Comparison of ENCODE assay signal across 14 mouse cellular contexts in the genomic region with DNA sequence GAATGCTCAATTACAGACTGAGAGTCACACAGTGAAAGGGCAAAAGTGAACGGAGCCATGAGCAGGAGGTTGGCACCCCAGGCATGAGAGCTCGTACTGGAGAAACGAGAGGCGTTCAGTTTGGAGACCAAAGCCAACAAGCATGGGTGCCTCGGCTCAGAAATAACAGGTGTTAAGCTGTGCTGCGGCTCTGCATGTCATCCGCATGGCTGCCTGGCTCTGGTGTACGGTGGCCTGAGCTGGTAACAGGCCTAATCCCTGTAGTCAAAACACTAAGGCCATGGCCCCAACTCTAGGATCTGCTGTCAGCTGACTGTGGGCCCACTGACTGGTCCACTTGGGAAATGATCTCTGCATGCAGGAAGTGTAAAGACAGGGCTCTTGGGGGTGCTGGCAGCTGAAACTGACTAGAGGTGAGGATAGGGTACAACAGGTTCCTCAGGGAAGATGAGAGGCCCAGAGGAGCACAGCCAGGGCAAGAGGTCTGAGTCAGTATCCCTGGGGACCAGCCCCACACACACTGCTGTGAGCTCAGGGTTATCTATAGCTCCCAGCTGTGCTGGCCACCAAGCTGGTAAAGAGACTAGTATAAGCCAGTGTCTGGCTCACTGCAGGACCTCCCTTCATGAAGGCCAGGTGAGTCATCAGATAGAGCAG. TPM values are rescaled to one million over a fixed set of nuclear protein-coding genes. Genes with fewer than 3 reads are reported as not detected.
A peak's percentile ranks its signal among the peaks of the same experiment; 100 is the strongest.
DNase-seq lines count a peak whose midpoint lies in the region; ATAC-seq and TF ChIP-seq lines count a peak whose summit lies in the region.
"Had no signal": no experiment of that assay in that cellular context is flagged by ENCODE, and none has a peak within 500 bp of the region (broad histone marks: within the 10 kb centered on the region; RNA-seq: fewer than 3 reads in every experiment).

No protein-coding gene starts in this region.

- DNase-seq in embryonic facial prominence, embryonic 10.5 days (ENCODE audit: low spot score) = no peak
- peak; percentile 31 for DNase-seq in embryonic facial prominence, embryonic 14.5 days (ENCODE audit: low spot score)
- no peak for DNase-seq in retina, embryonic 14.5 days (ENCODE audit: low spot score)
- DNase-seq in thymus, postnatal 36 days = no peak
- no peak for DNase-seq in neural tube, embryonic 10.5 days (ENCODE audit: extremely low spot score, low spot score)
- DNase-seq: adrenal gland, postnatal 25 days; heart, adult 2 months; kidney, adult 2 months; kidney, postnatal 4 days; right cerebral cortex, postnatal 14 days had no signal

- H3K36me3 ChIP-seq in embryonic facial prominence, embryonic 13.5 days = no peaks in the 10 kb centered on the region
- no peaks in the 10 kb centered on the region for H3K36me3 ChIP-seq in embryonic facial prominence, embryonic 10.5 days (replicated peaks)
- H3K36me3 ChIP-seq in C2C12 (ENCODE audit: control insufficient read depth, insufficient read depth) = peaks cover 17% of the 10 kb centered on the region
- H3K36me3 ChIP-seq in embryonic facial prominence, embryonic 14.5 days (ENCODE audit: control insufficient read depth, insufficient read depth, low read length) = no peaks in the 10 kb centered on the region
- 0 out of 2 replicates have a peak, but pooled peaks cover 4% of the 10 kb centered on the region for H3K36me3 ChIP-seq in limb, embryonic 15.5 days

- TF ChIP-seq CTCF in C2C12 (IDR thresholded peaks at IDR 0.05; ENCODE audit: control insufficient read depth, insufficient read depth, insufficient read length) = no peak

- H3K79me2 ChIP-seq in C2C12 (ENCODE audit: control insufficient read depth, insufficient read depth) = peaks cover 32% of the 10 kb centered on the region

- no peak overlapping the region for H3K4me3 ChIP-seq in embryonic facial prominence, embryonic 13.5 days
- H3K4me3 ChIP-seq in embryonic facial prominence, embryonic 10.5 days = no peak overlapping the region
- no peak overlapping the region for H3K4me3 ChIP-seq in C2C12 (ENCODE audit: insufficient read depth, poor library complexity, severe bottlenecking)
- H3K4me3 ChIP-seq in embryonic facial prominence, embryonic 14.5 days (ENCODE audit: low read depth, low read length) = no peak overlapping the region
- no peak overlapping the region for H3K4me3 ChIP-seq in limb, embryonic 15.5 days
- H3K4me3 ChIP-seq: heart, adult 2 months had no signal

- H3K4me2 ChIP-seq in embryonic facial prominence, embryonic 13.5 days = no peak overlapping the region
- H3K4me2 ChIP-seq in embryonic facial prominence, embryonic 14.5 days (ENCODE audit: low read depth, low read length) = no peak overlapping the region
- H3K4me2 ChIP-seq in limb, embryonic 15.5 days = no peak overlapping the region

- H3K9ac ChIP-seq in embryonic facial prominence, embryonic 13.5 days = no peak overlapping the region
- H3K9ac ChIP-seq in embryonic facial prominence, embryonic 14.5 days (ENCODE audit: low read depth, low read length) = no peak overlapping the region
- no peak overlapping the region for H3K9ac ChIP-seq in limb, embryonic 15.5 days

- no peaks in the 10 kb centered on the region for H3K9me3 ChIP-seq in embryonic facial prominence, embryonic 13.5 days
- no peaks in the 10 kb centered on the region for H3K9me3 ChIP-seq in embryonic facial prominence, embryonic 10.5 days
- H3K9me3 ChIP-seq in embryonic facial prominence, embryonic 14.5 days (ENCODE audit: control insufficient read depth, low read length) = no peaks in the 10 kb centered on the region
- H3K9me3 ChIP-seq in limb, embryonic 15.5 days = no peaks in the 10 kb centered on the region

- H3K79me3 ChIP-seq in C2C12 (ENCODE audit: low read depth) = peaks cover 5% of the 10 kb centered on the region

- H3K27ac ChIP-seq in embryonic facial prominence, embryonic 13.5 days = no peak overlapping the region
- no peak overlapping the region for H3K27ac ChIP-seq in embryonic facial prominence, embryonic 10.5 days (replicated peaks)
- H3K27ac ChIP-seq in embryonic facial prominence, embryonic 14.5 days (replicated peaks; ENCODE audit: low read depth, low read length) = no peak overlapping the region
- no peak overlapping the region for H3K27ac ChIP-seq in limb, embryonic 15.5 days

- no peak overlapping the region for H3ac ChIP-seq in C2C12 (ENCODE audit: control insufficient read depth, insufficient read length, low read depth)

- 83% methylated on average over 8 of the region's 8 CpGs for WGBS in embryonic facial prominence, embryonic 13.5 days
- WGBS in embryonic facial prominence, embryonic 10.5 days = 79% methylated on average over 8 of the region's 8 CpGs
- 68% methylated on average over 8 of the region's 8 CpGs for WGBS in embryonic facial prominence, embryonic 14.5 days
- WGBS in limb, embryonic 15.5 days = 80% methylated on average over 8 of the region's 8 CpGs

- H3K27me3 ChIP-seq in embryonic facial prominence, embryonic 13.5 days = no peaks in the 10 kb centered on the region
- H3K27me3 ChIP-seq in embryonic facial prominence, embryonic 10.5 days (replicated peaks; ENCODE audit: low read depth, poor library complexity, severe bottlenecking) = no peaks in the 10 kb centered on the region
- no peaks in the 10 kb centered on the region for H3K27me3 ChIP-seq in C2C12 (ENCODE audit: control insufficient read depth, insufficient read depth, insufficient read length)
- H3K27me3 ChIP-seq in embryonic facial prominence, embryonic 14.5 days (replicated peaks; ENCODE audit: control insufficient read depth, insufficient read depth, low read length) = no peaks in the 10 kb centered on the region
- H3K27me3 ChIP-seq in limb, embryonic 15.5 days = no peaks in the 10 kb centered on the region

- no peaks in the 10 kb centered on the region for H3K4me1 ChIP-seq in embryonic facial prominence, embryonic 13.5 days
- peaks cover 8% of the 10 kb centered on the region for H3K4me1 ChIP-seq in embryonic facial prominence, embryonic 10.5 days
- H3K4me1 ChIP-seq in embryonic facial prominence, embryonic 14.5 days (ENCODE audit: control insufficient read depth, insufficient read depth, low read length) = no peaks in the 10 kb centered on the region
- H3K4me1 ChIP-seq in limb, embryonic 15.5 days = no peaks in the 10 kb centered on the region

- ATAC-seq in embryonic facial prominence, embryonic 13.5 days (ENCODE audit: insufficient number of reproducible peaks, insufficient read depth, low FRiP score, low TSS enrichment, low read depth) = peak; percentile 48; the same call in 1 of the 2 replicates
- peak; percentile 71 for ATAC-seq in embryonic facial prominence, embryonic 14.5 days (ENCODE audit: low read depth)
- ATAC-seq in limb, embryonic 15.5 days (ENCODE audit: insufficient number of reproducible peaks, low FRiP score, low TSS enrichment, low read depth) = peak; percentile 44; the same call in 1 of the 2 replicates
- ATAC-seq: CD4-positive, CD25-positive, alpha-beta regulatory T cell, adult 4 months had no signal

TF ChIP-seq in C2C12, 6 proteins besides CTCF, POLR2A, EP300 and RAD21:
- peak; percentile 89 for TF ChIP-seq MYOD1 (IDR thresholded peaks at IDR 0.05; ENCODE audit: control insufficient read depth, insufficient read length, low read depth)
- no peak for TF ChIP-seq MYOG (IDR thresholded peaks at IDR 0.05; ENCODE audit: control insufficient read depth, extremely low read depth, insufficient read length)
- TF ChIP-seq USF1 (IDR thresholded peaks at IDR 0.05; ENCODE audit: low read depth) = no peak
- TF ChIP-seq FOSL1 (IDR thresholded peaks at IDR 0.05; ENCODE audit: insufficient read depth, low read length, poor library complexity, severe bottlenecking) = peak; percentile 1

RNA-seq across cellular contexts. Expression of gene Tead4, which starts 35.6 kb away (rescaled TPM):
- polyA plus RNA-seq in embryonic facial prominence, embryonic 13.5 days (2015; fragmentation: Nextera tagmentation; extraction: Ambion mirVana) = 2.4 and 3.3 TPM in 2 replicates
- polyA plus RNA-seq in embryonic facial prominence, embryonic 10.5 days (2016; fragmentation: Nextera tagmentation; extraction: Ambion mirVana) = 2.9 and 3.2 TPM in 2 replicates
- polyA plus RNA-seq in C2C12 (2012; fragmentation: generic; extraction: Trizol) = 9.1 TPM
- 6.3 and 8.9 TPM in 2 replicates for polyA plus RNA-seq in embryonic facial prominence, embryonic 14.5 days (2014; fragmentation: Nextera tagmentation; extraction: Ambion mirVana)
- 4.9 and 8.9 TPM in 2 replicates for polyA plus RNA-seq in limb, embryonic 15.5 days (2015; fragmentation: Nextera tagmentation; extraction: Ambion mirVana)
- polyA plus RNA-seq: CD4-positive, CD25-positive, alpha-beta regulatory T cell, adult 4 months had no signal
